Mouse (Mus musculus): ENCODE measurements around the gene Prpf38b. TPM values are rescaled to one million over a fixed set of nuclear protein-coding genes. Genes with fewer than 3 reads are reported as not detected.
A peak's percentile ranks its signal among the peaks of the same experiment; 100 is the strongest.

The Prpf38b gene
- total and polyA plus RNA-seq, 3 experiments, result 42.6 to 177 (median 42.9) TPM

- Histone ChIP-seq H3K36me3 (replicated peaks in 1 of 2; ENCODE audit: control insufficient read depth in 1 of 2, insufficient read depth in 1 of 2, low read length in 1 of 2) (no peaks in the 10 kb centered on the region), H3K4me1 (ENCODE audit: control insufficient read depth in 1 of 2, insufficient read depth in 2 of 2) (peaks cover 32 to 71% of the 10 kb centered on the region in 2 experiments), H3K79me2 (replicated peaks; ENCODE audit: control insufficient read depth, extremely low read depth, insufficient read depth, poor library complexity, severe bottlenecking) (no peaks in the 10 kb centered on the region), H3K9me3 (replicated peaks; ENCODE audit: low read length) (no peaks in the 10 kb centered on the region), H3K4me3 (replicated peaks in 1 of 3; ENCODE audit: low read depth in 2 of 3, low read length in 2 of 3, poor library complexity in 1 of 3) (no peak overlapping the region), H3K27ac (ENCODE audit: insufficient read depth, low read depth) (peak overlapping the region; percentile 86), H3K27me3 (replicated peaks) (no peaks in the 10 kb centered on the region), H3K9ac (ENCODE audit: insufficient read depth, low read depth) (peak overlapping the region; percentile 19; the same call in 1 of the 2 replicates), H3K4me2 (ENCODE audit: insufficient read depth, low read depth, poor library complexity, severe bottlenecking) (peak overlapping the region; percentile 37; the same call in 1 of the 2 replicates)
- TF ChIP-seq GABPA (IDR thresholded peaks at IDR 0.05; ENCODE audit: insufficient replicate concordance, low read depth, low read length) (no peak), EP300 (IDR thresholded peaks at IDR 0.05; ENCODE audit: low read length) (0 out of 2 replicates have a peak, but pooled peaks have one; percentile 10), RCOR1 (conservative IDR thresholded peaks at IDR 0.05; ENCODE audit: low read depth, low read length) (no peak), MAFK (IDR thresholded peaks at IDR 0.05; ENCODE audit: insufficient replicate concordance, low read length) (peak; percentile 53; the same call in 1 of the 2 replicates), MAZ (IDR thresholded peaks at IDR 0.05; ENCODE audit: low read depth, low read length) (0 out of 2 replicates have a peak, but pooled peaks have one; percentile 10), TBP (conservative IDR thresholded peaks at IDR 0.05; ENCODE audit: low read depth, low read length) (0 out of 2 replicates have a peak, but pooled peaks have one; percentile 24), JUND (conservative IDR thresholded peaks at IDR 0.05; ENCODE audit: low read depth, low read length) (no peak), ETS1 (conservative IDR thresholded peaks at IDR 0.05; ENCODE audit: low read depth, low read length) (no peak; the same call in 1 of the 2 replicates), NRF1 (IDR thresholded peaks at IDR 0.05; ENCODE audit: low read depth, low read length) (no peak), KAT2A (IDR thresholded peaks at IDR 0.05; ENCODE audit: insufficient replicate concordance, low read length) (no peak)
- peak; percentile 34 for DNase-seq (ENCODE audit: extremely low read depth)
- dilution Hi-C loops (cut with MboI; ENCODE audit: extremely low pct_ligation_motif_present, extremely low pct_unique_long_range_greater_than_20kb, low sequenced_read_pairs) (no loop called here), in situ Hi-C loops (cut with MboI; ENCODE audit: low pct_ligation_motif_present, low pct_unique_long_range_greater_than_20kb, low sequenced_read_pairs) (loop anchor here (5.0 kb wide), 1 partner anchor 46 kb away; no protein-coding TSS in a partner anchor)
Observed at GRCm38 (mm10) chr3:108855864-108856263, 55.7 kb downstream of the Prpf38b start.

GRCm38 (mm10) chr3:108855371-108855770 lies 56.2 kb downstream of the Prpf38b start:
- no peaks in the 10 kb centered on the region for H3K36me3 ChIP-seq (replicated peaks in 1 of 2; ENCODE audit: control insufficient read depth in 1 of 2, insufficient read depth in 1 of 2, low read length in 1 of 2)
- in situ Hi-C loops (cut with MboI; ENCODE audit: low pct_ligation_motif_present, low pct_unique_long_range_greater_than_20kb, low sequenced_read_pairs) (loop anchor here (5.0 kb wide), 1 partner anchor 47 kb away; no protein-coding TSS in a partner anchor), dilution Hi-C loops (cut with MboI; ENCODE audit: extremely low pct_ligation_motif_present, extremely low pct_unique_long_range_greater_than_20kb, low sequenced_read_pairs) (no loop called here)
- no peaks in the 10 kb centered on the region for H3K27me3 ChIP-seq (replicated peaks)
- no peaks in the 10 kb centered on the region for H3K79me2 ChIP-seq (replicated peaks; ENCODE audit: control insufficient read depth, extremely low read depth, insufficient read depth, poor library complexity, severe bottlenecking)
- no peak overlapping the region for H3K4me3 ChIP-seq (replicated peaks in 1 of 3; ENCODE audit: low read depth in 2 of 3, low read length in 2 of 3, poor library complexity in 1 of 3)
- H3K27ac ChIP-seq (ENCODE audit: insufficient read depth, low read depth), result peak overlapping the region; percentile 86
- TF ChIP-seq RCOR1 (conservative IDR thresholded peaks at IDR 0.05; ENCODE audit: low read depth, low read length), result no peak
- TF ChIP-seq BHLHE40 (IDR thresholded peaks at IDR 0.05; ENCODE audit: low read depth, low read length), result peak; percentile 78
- TF ChIP-seq IRF4 (IDR thresholded peaks at IDR 0.05; ENCODE audit: low read depth, low read length), result peak; percentile 24; the same call in 1 of the 2 replicates
- no peak for TF ChIP-seq CHD2 (IDR thresholded peaks at IDR 0.05; ENCODE audit: low read length)
- TF ChIP-seq CHD1 (IDR thresholded peaks at IDR 0.05; ENCODE audit: low read depth, low read length), result no peak
- TF ChIP-seq EP300 (IDR thresholded peaks at IDR 0.05; ENCODE audit: low read length), result peak; percentile 47; the same call in 1 of the 2 replicates
- TF ChIP-seq POLR2A (IDR thresholded peaks at IDR 0.05; ENCODE audit: low read depth, low read length), result 0 out of 2 replicates have a peak, but pooled peaks have one; percentile 22
- peak; percentile 48; the same call in 1 of the 2 replicates for TF ChIP-seq TCF12 (IDR thresholded peaks at IDR 0.05; ENCODE audit: low read depth, low read length)
- peak; percentile 89 for TF ChIP-seq ETS1 (conservative IDR thresholded peaks at IDR 0.05; ENCODE audit: low read depth, low read length)
- TF ChIP-seq MXI1 (IDR thresholded peaks at IDR 0.05; ENCODE audit: low read depth, low read length), result peak; percentile 71
- no peaks in the 10 kb centered on the region for H3K9me3 ChIP-seq (replicated peaks; ENCODE audit: low read length)
- peaks cover 33 to 76% of the 10 kb centered on the region in 2 experiments for H3K4me1 ChIP-seq (ENCODE audit: control insufficient read depth in 1 of 2, insufficient read depth in 2 of 2)
- peak; percentile 81 for DNase-seq (ENCODE audit: extremely low read depth)
- H3K4me2 ChIP-seq (ENCODE audit: insufficient read depth, low read depth, poor library complexity, severe bottlenecking), result 0 out of 2 replicates have a peak overlapping the region, but pooled peaks have one; percentile 2
- H3K9ac ChIP-seq (ENCODE audit: insufficient read depth, low read depth), result peak overlapping the region; percentile 5
